Mouse (Mus musculus): ENCODE results near the gene Slc16a10.
"Not testable (repeated sequence)": the region's sequence is repeated elsewhere in the genome, so short reads cannot be mapped to it uniquely, and the experiment has no call there.

Slc16a10 gene

GRCm38 (mm10) chr10:40026546-40026945 is 115.5 kb downstream of the Slc16a10 start:
- no peak for DNase-seq (ENCODE audit: low spot score)

- no peak for DNase-seq (ENCODE audit: low spot score)
These were observed 116.5 kb downstream of the Slc16a10 start for GRCm38 (mm10) chr10:40025560-40025959.

- peak; percentile 84 for DNase-seq (ENCODE audit: low spot score)
These were observed 117.3 kb downstream of the Slc16a10 start, which contains the start of gene Mfsd4b1 for GRCm38 (mm10) chr10:40024554-40025428. Mfsd4b1 (minus strand) TSS chr10:40025268.

GRCm38 (mm10) chr10:40020401-40020800 is 121.7 kb downstream of the Slc16a10 start:
- no peak for DNase-seq (ENCODE audit: low spot score)

GRCm38 (mm10) chr10:40019492-40019891 is 122.6 kb downstream of the Slc16a10 start:
- DNase-seq (ENCODE audit: low spot score), result no peak

- DNase-seq (ENCODE audit: low spot score), result no peak
These were observed 123.7 kb downstream of the Slc16a10 start for GRCm38 (mm10) chr10:40018261-40018860.

GRCm38 (mm10) chr10:40009591-40009990 is 132.5 kb downstream of the Slc16a10 start:
- no peak for DNase-seq (ENCODE audit: low spot score)

GRCm38 (mm10) chr10:40008847-40009246 is 133.2 kb downstream of the Slc16a10 start:
- not testable (repeated sequence) for DNase-seq (ENCODE audit: low spot score)

- no peak for DNase-seq (ENCODE audit: low spot score)
These were observed 134.1 kb downstream of the Slc16a10 start for GRCm38 (mm10) chr10:40007953-40008352.

- DNase-seq (ENCODE audit: low spot score), result no peak
These were observed 135.1 kb downstream of the Slc16a10 start for GRCm38 (mm10) chr10:40006963-40007362.

GRCm38 (mm10) chr10:40000746-40001145 is 141.3 kb downstream of the Slc16a10 start:
- DNase-seq (ENCODE audit: low spot score), result no peak

GRCm38 (mm10) chr10:39991155-39991554 is 150.9 kb downstream of the Slc16a10 start:
- DNase-seq (ENCODE audit: low spot score), result no peak

- DNase-seq (ENCODE audit: low spot score), result no peak
These were observed 155.6 kb downstream of the Slc16a10 start, which contains the start of gene Mfsd4b5 for GRCm38 (mm10) chr10:39986466-39986865. Mfsd4b5 (minus strand) TSS chr10:39986646.

Data from testis, postnatal 14 days (tissue).